Mouse (Mus musculus): ENCODE results near the gene Kdm3a. TPM values are rescaled to one million over a fixed set of nuclear protein-coding genes. Genes with fewer than 3 reads are reported as not detected.

The Kdm3a gene
- polyA plus RNA-seq (2012; rRNA removed), result 1.7 and 5.8 TPM in 2 replicates

DNA sequence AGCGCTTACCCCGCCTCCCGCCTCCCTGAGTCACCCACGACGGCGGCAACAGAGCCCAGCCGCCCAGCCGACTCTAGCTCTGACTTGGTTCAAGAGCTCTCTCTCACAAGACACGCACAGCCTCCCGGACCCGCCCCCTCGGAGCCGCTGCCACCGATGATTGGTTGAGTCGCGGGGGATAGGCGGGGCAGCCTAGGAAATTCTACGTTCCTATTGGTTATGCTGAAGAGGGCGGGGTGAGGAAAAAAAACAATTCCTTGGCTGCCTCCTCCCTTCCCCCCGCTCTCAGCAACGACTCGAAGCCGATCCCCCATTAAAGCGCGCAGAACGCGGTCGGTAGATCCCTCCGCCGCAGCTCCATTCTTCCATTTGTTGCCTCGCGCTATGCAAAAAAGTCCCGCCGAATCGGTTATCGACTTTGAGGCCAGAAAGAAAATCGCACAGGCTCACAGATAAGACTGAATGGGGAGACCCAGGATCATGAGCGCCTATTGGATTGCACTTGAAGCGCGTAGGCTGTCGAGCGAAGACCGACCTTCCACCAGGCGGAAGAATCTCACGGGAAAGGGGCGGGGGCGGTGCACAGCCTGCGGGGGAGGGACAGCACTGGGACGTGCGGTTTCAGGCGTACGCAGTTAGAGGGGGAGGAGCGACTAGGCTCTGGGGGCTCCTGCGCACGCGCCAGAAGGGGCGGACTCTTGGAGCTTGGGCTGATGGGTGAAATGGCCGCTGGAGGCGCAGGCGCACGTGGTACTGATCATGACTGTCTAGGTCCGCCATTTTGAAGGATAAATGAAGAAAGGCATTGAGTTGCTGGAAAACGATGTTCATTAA is at the start of gene Kdm3a:
TSS of gene Kdm3a (minus strand) at position 162 of the 834 bp plus-strand sequence.
- Histone ChIP-seq H3K27ac (ENCODE audit: insufficient read depth, low read depth, low read length) (peak within 1 kb of the TSS; percentile 97), H3K27me3 (ENCODE audit: control insufficient read depth, insufficient read depth, low read length) (no peaks in the 10 kb centered on the region), H3K36me3 (ENCODE audit: control insufficient read depth, insufficient read depth, low read length) (peaks cover 8% of the 10 kb centered on the region), H3K4me3 (ENCODE audit: low read depth, low read length) (peak within 1 kb of the TSS; percentile 90), H3K4me1 (ENCODE audit: control insufficient read depth, insufficient read depth, insufficient read length, low read length) (no peaks in the 10 kb centered on the region; the same call in 1 of the 2 replicates)
- under 1% methylated on average over 63 of the region's 63 CpGs for WGBS
- TF ChIP-seq CTCF (IDR thresholded peaks at IDR 0.05; ENCODE audit: extremely low read depth, insufficient read length, insufficient replicate concordance, low read depth, low read length), result peak; percentile 53; the same call in 1 of the 2 replicates
- peak; percentile 96 for TF ChIP-seq POLR2A (IDR thresholded peaks at IDR 0.05; ENCODE audit: low read depth, low read length)

DNA sequence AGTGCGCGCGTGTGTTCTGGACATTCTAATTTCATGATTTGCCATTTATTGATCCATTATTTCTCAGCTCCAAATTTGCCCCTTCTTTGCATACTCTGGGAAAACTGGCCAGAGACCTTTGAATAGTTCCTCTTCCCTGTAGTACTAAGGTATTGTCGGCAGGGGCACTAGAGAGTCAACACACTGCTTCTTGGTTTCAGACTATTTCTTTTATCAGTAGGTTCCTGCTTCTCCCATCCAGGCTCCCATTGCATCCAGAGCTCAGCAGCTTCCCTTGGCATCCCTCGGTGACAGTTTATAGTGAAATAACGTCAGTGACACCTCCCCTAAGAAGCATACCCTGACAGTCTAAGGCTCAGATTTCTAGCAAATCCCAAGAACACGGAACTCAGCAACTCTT is 46.1 kb upstream of the Kdm3a start:
- 66% methylated on average over 7 of the region's 7 CpGs for WGBS
- H3K27ac ChIP-seq (ENCODE audit: insufficient read depth, low read depth, low read length), result no peak overlapping the region
- H3K4me1 ChIP-seq (ENCODE audit: control insufficient read depth, insufficient read depth, insufficient read length, low read length), result no peaks in the 10 kb centered on the region
- H3K27me3 ChIP-seq (ENCODE audit: control insufficient read depth, insufficient read depth, low read length), result no peaks in the 10 kb centered on the region
- no peaks in the 10 kb centered on the region for H3K36me3 ChIP-seq (ENCODE audit: control insufficient read depth, insufficient read depth, low read length)
- no peak overlapping the region for H3K4me3 ChIP-seq (ENCODE audit: low read depth, low read length)
- peak; percentile 22; the same call in 1 of the 2 replicates for TF ChIP-seq CTCF (IDR thresholded peaks at IDR 0.05; ENCODE audit: extremely low read depth, insufficient read length, insufficient replicate concordance, low read depth, low read length)
- TF ChIP-seq POLR2A (IDR thresholded peaks at IDR 0.05; ENCODE audit: low read depth, low read length), result no peak

DNA sequence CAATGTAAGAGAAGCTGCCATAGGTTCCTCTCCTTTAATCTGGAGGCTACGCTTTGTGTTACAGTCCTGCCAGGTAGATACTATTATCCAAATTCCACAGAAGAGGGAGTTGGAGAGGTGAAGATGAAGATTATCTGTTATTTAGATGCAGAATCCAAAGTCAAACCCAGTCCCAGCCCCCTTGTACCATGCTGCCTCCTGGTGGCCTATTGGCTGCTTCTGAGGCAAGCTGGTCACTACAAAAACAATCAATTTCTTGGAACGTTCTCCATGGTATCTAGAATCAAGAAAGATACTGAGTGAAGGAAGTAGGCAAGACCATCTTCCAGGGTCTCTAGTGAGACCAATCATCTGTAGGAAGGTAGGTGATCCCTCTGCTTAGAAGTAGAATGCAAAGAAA is 40.4 kb upstream of the Kdm3a start:
- Histone ChIP-seq H3K27ac (ENCODE audit: insufficient read depth, low read depth, low read length) (no peak overlapping the region), H3K27me3 (ENCODE audit: control insufficient read depth, insufficient read depth, low read length) (no peaks in the 10 kb centered on the region), H3K4me1 (ENCODE audit: control insufficient read depth, insufficient read depth, insufficient read length, low read length) (no peaks in the 10 kb centered on the region), H3K36me3 (ENCODE audit: control insufficient read depth, insufficient read depth, low read length) (no peaks in the 10 kb centered on the region), H3K4me3 (ENCODE audit: low read depth, low read length) (no peak overlapping the region)
- TF ChIP-seq CTCF (IDR thresholded peaks at IDR 0.05; ENCODE audit: extremely low read depth, insufficient read length, insufficient replicate concordance, low read depth, low read length) (peak; percentile 72; the same call in 1 of the 2 replicates), POLR2A (IDR thresholded peaks at IDR 0.05; ENCODE audit: low read depth, low read length) (no peak)
- 36% methylated on average over 2 of the region's 2 CpGs for WGBS

DNA sequence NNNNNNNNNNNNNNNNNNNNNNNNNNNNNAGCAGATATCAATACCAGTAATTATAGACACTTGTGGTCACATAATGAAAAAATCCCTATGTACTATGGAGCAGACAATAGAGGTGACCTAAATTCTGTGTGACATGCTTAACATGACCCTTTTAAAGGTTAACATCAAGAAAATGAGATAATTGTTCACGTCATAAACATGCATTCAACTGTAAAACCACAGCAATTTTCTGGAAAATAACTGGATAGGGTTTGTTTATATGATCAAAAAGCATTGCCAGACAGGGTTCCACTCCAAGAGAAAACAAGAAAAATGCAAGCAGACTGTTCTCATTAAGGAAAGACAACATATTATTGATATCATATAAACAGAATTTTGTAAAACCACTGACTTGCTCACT is 31.7 kb upstream of the Kdm3a start:
- no peak overlapping the region for H3K27ac ChIP-seq (ENCODE audit: insufficient read depth, low read depth, low read length)
- no peaks in the 10 kb centered on the region for H3K27me3 ChIP-seq (ENCODE audit: control insufficient read depth, insufficient read depth, low read length)
- no peak overlapping the region for H3K4me3 ChIP-seq (ENCODE audit: low read depth, low read length)
- TF ChIP-seq CTCF (IDR thresholded peaks at IDR 0.05; ENCODE audit: extremely low read depth, insufficient read length, insufficient replicate concordance, low read depth, low read length) (no peak), POLR2A (IDR thresholded peaks at IDR 0.05; ENCODE audit: low read depth, low read length) (no peak)
- WGBS, result 81% methylated on average over 1 of the region's 1 CpGs
- peaks cover 3% of the 10 kb centered on the region; the same call in 1 of the 2 replicates for H3K4me1 ChIP-seq (ENCODE audit: control insufficient read depth, insufficient read depth, insufficient read length, low read length)
- no peaks in the 10 kb centered on the region for H3K36me3 ChIP-seq (ENCODE audit: control insufficient read depth, insufficient read depth, low read length)

DNA sequence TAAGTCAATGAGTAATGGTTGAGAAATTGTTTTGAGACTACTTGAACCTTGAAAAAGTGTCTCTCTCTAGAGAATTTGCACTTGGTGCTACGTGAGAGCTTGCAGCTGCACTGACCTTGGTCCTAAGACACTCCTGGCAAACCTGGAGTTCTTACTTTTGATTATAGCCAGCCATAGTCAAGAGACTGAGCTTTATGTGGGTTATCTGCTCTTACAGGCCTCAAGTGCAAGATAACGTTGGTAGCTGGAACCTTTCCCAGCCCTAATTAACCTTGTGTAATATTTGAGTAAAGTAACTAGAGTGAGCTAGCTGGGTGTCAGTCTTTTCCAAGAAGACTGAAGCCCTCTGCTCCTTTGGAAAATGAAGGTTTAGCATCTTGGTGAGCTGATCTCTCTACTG is 25.5 kb upstream of the Kdm3a start:
- no peak for TF ChIP-seq POLR2A (IDR thresholded peaks at IDR 0.05; ENCODE audit: low read depth, low read length)
- TF ChIP-seq CTCF (IDR thresholded peaks at IDR 0.05; ENCODE audit: extremely low read depth, insufficient read length, insufficient replicate concordance, low read depth, low read length), result no peak
- 17% methylated on average over 2 of the region's 2 CpGs for WGBS
- peak overlapping the region; percentile 74 for H3K27ac ChIP-seq (ENCODE audit: insufficient read depth, low read depth, low read length)

DNA sequence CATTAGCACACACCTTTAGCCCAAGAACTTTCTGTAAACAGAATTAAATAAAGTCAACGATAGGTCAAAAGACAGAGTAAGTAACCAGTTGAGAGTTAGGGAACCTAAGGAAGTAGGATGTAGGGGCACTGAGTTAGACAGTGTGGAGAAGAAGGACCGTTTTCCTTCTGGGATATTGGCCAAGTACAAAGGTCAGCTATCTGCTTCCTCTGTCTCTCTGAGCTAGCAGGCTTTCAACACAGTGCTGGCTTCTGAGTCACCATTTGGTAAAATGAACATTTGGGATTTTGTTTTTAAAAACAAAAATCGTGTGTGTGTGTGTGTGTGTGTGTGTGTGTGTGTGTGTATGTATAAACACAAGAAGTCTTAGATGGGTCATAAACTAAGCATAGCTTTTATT is 23.0 kb upstream of the Kdm3a start:
- TF ChIP-seq CTCF (IDR thresholded peaks at IDR 0.05; ENCODE audit: extremely low read depth, insufficient read length, insufficient replicate concordance, low read depth, low read length) (no peak), POLR2A (IDR thresholded peaks at IDR 0.05; ENCODE audit: low read depth, low read length) (no peak)
- H3K27me3 ChIP-seq (ENCODE audit: control insufficient read depth, insufficient read depth, low read length), result no peaks in the 10 kb centered on the region
- H3K36me3 ChIP-seq (ENCODE audit: control insufficient read depth, insufficient read depth, low read length), result no peaks in the 10 kb centered on the region
- WGBS, result 12% methylated on average over 3 of the region's 3 CpGs
- H3K4me3 ChIP-seq (ENCODE audit: low read depth, low read length), result no peak overlapping the region
- H3K27ac ChIP-seq (ENCODE audit: insufficient read depth, low read depth, low read length), result no peak overlapping the region
- peaks cover 8% of the 10 kb centered on the region; the same call in 1 of the 2 replicates for H3K4me1 ChIP-seq (ENCODE audit: control insufficient read depth, insufficient read depth, insufficient read length, low read length)

More for the DNA sequence above, 25.5 kb upstream of the Kdm3a start:
- no peaks in the 10 kb centered on the region for H3K36me3 ChIP-seq (ENCODE audit: control insufficient read depth, insufficient read depth, low read length)
- H3K4me3 ChIP-seq (ENCODE audit: low read depth, low read length), result no peak overlapping the region
- peaks cover 11% of the 10 kb centered on the region; the same call in 1 of the 2 replicates for H3K4me1 ChIP-seq (ENCODE audit: control insufficient read depth, insufficient read depth, insufficient read length, low read length)
- no peaks in the 10 kb centered on the region for H3K27me3 ChIP-seq (ENCODE audit: control insufficient read depth, insufficient read depth, low read length)

DNA sequence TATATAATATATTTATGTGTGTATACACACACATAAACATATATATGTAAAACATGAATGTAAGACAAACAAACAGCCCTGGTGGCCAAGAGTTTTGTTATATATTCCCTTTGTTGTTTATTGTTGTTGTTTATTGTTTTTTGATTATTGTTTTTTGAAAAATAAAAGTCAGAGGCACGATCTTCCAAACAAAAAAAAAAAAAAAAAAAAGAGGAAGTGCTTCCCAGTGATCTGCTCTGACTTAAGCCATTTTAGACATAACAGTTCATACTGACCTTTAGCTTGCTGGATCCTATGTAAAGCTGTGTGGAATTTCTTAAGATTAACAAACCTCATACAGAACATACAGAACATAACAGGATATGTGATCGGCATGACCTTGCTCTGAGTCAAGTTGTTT is 19.1 kb upstream of the Kdm3a start:
- TF ChIP-seq POLR2A (IDR thresholded peaks at IDR 0.05; ENCODE audit: low read depth, low read length), result no peak
- TF ChIP-seq CTCF (IDR thresholded peaks at IDR 0.05; ENCODE audit: extremely low read depth, insufficient read length, insufficient replicate concordance, low read depth, low read length), result no peak
- H3K36me3 ChIP-seq (ENCODE audit: control insufficient read depth, insufficient read depth, low read length), result no peaks in the 10 kb centered on the region
- peaks cover 6% of the 10 kb centered on the region; the same call in 1 of the 2 replicates for H3K4me1 ChIP-seq (ENCODE audit: control insufficient read depth, insufficient read depth, insufficient read length, low read length)
- no peaks in the 10 kb centered on the region for H3K27me3 ChIP-seq (ENCODE audit: control insufficient read depth, insufficient read depth, low read length)
- 80% methylated on average over 2 of the region's 2 CpGs for WGBS
- no peak overlapping the region for H3K27ac ChIP-seq (ENCODE audit: insufficient read depth, low read depth, low read length)
- H3K4me3 ChIP-seq (ENCODE audit: low read depth, low read length), result no peak overlapping the region
